In genomic region chr6:83478217-83478616, GRCm38 (mm10) we compare ENCODE assay signal across 18 mouse cellular contexts. TPM values are rescaled to one million over a fixed set of nuclear protein-coding genes. Genes with fewer than 3 reads are reported as not detected.
A peak's percentile ranks its signal among the peaks of the same experiment; 100 is the strongest.
DNase-seq lines count a peak whose midpoint lies in the region; ATAC-seq and TF ChIP-seq lines count a peak whose summit lies in the region.
"Had no signal": no experiment of that assay in that cellular context is flagged by ENCODE, and none has a peak within 500 bp of the region (broad histone marks: within the 10 kb centered on the region; RNA-seq: fewer than 3 reads in every experiment).

No protein-coding gene starts in this region.

- no peak overlapping the region for H3K9ac ChIP-seq in forebrain, postnatal 0 days
- H3K9ac ChIP-seq in liver, embryonic 14.5 days (replicated peaks), result no peak overlapping the region
- no peak overlapping the region for H3K9ac ChIP-seq in liver, embryonic 11.5 days (ENCODE audit: low read depth, low read length)

- no peak for TF ChIP-seq EP300 in liver, embryonic 14.5 days (IDR thresholded peaks at IDR 0.05; ENCODE audit: low read depth)

- H3K27me3 ChIP-seq in forebrain, postnatal 0 days (ENCODE audit: insufficient read depth, low read length), result no peaks in the 10 kb centered on the region
- no peaks in the 10 kb centered on the region for H3K27me3 ChIP-seq in forebrain, embryonic 10.5 days (ENCODE audit: poor library complexity, severe bottlenecking)
- H3K27me3 ChIP-seq in liver, embryonic 14.5 days (ENCODE audit: control insufficient read depth, insufficient read depth, low read length), result no peaks in the 10 kb centered on the region
- H3K27me3 ChIP-seq in liver, embryonic 11.5 days (replicated peaks; ENCODE audit: control insufficient read depth, insufficient read depth, low read length), result no peaks in the 10 kb centered on the region
- H3K27me3 ChIP-seq: megakaryocyte, embryonic 14.5 days; Patski had no signal

- H3K27ac ChIP-seq in forebrain, postnatal 0 days (ENCODE audit: low read depth, low read length), result no peak overlapping the region
- H3K27ac ChIP-seq in forebrain, embryonic 10.5 days, result no peak overlapping the region
- H3K27ac ChIP-seq in liver, embryonic 14.5 days, result no peak overlapping the region
- H3K27ac ChIP-seq in liver, embryonic 11.5 days (ENCODE audit: low read depth, low read length), result no peak overlapping the region
- H3K27ac ChIP-seq: embryonic facial prominence, embryonic 10.5 days had no signal

- H3K4me3 ChIP-seq in forebrain, postnatal 0 days (ENCODE audit: low read depth, low read length), result no peak overlapping the region
- no peak overlapping the region for H3K4me3 ChIP-seq in forebrain, embryonic 10.5 days
- no peak overlapping the region for H3K4me3 ChIP-seq in liver, embryonic 14.5 days (ENCODE audit: insufficient read depth in 1 of 2, low read depth in 2 of 2, low read length in 2 of 2)
- H3K4me3 ChIP-seq in liver, embryonic 11.5 days (ENCODE audit: low read depth, low read length), result no peak overlapping the region
- H3K4me3 ChIP-seq: embryonic facial prominence, embryonic 10.5 days had no signal

- intact Hi-C loops in gastrocnemius, postnatal 14 days (cut with DNase I; ENCODE audit: low total_unique reads), result no loop called here

- no peaks in the 10 kb centered on the region for H3K9me3 ChIP-seq in forebrain, postnatal 0 days (ENCODE audit: low read length)
- H3K9me3 ChIP-seq in forebrain, embryonic 10.5 days, result no peaks in the 10 kb centered on the region
- H3K9me3 ChIP-seq in liver, embryonic 14.5 days (ENCODE audit: control insufficient read depth, low read length), result no peaks in the 10 kb centered on the region
- no peaks in the 10 kb centered on the region for H3K9me3 ChIP-seq in liver, embryonic 11.5 days (ENCODE audit: control insufficient read depth, low read length)
- H3K9me3 ChIP-seq: embryonic facial prominence, embryonic 10.5 days; megakaryocyte, embryonic 14.5 days had no signal

- peak; percentile 29; the same call in 1 of the 2 replicates for TF ChIP-seq CTCF in forebrain, postnatal 0 days (IDR thresholded peaks at IDR 0.05; ENCODE audit: low read depth)
- peak; percentile 39; the same call in 1 of the 2 replicates for TF ChIP-seq CTCF in liver, embryonic 14.5 days (IDR thresholded peaks at IDR 0.05; ENCODE audit: low read depth)

- no peak for DNase-seq in forebrain, postnatal 0 days
- no peak for DNase-seq in forebrain, embryonic 10.5 days (ENCODE audit: extremely low spot score, low spot score)
- DNase-seq in liver, embryonic 14.5 days (ENCODE audit: low read depth in 3 of 3, low spot score in 3 of 3), result no peak
- DNase-seq in liver, embryonic 11.5 days (ENCODE audit: low spot score), result no peak
- DNase-seq in A20 (ENCODE audit: low read depth, low spot score), result peak; percentile 70
- DNase-seq in ZHBTc4 (ENCODE audit: low read depth, low spot score), result peak; percentile 34
- DNase-seq in right cerebral cortex, postnatal 14 days, result no peak
- DNase-seq in gastrocnemius, postnatal 14 days, result no peak
- DNase-seq: adrenal gland, adult 8-10 months; cerebellum, adult 9-10 months; heart, adult 11 months; heart, postnatal 10 days; left cerebral cortex, postnatal 4 days; lung, adult 18-20 months had no signal

- peaks cover 29% of the 10 kb centered on the region for H3K36me3 ChIP-seq in forebrain, postnatal 0 days (ENCODE audit: insufficient read depth)
- peaks cover 55% of the 10 kb centered on the region for H3K36me3 ChIP-seq in forebrain, embryonic 10.5 days (replicated peaks)
- H3K36me3 ChIP-seq in liver, embryonic 14.5 days (replicated peaks; ENCODE audit: control insufficient read depth, insufficient read depth, low read depth), result no peaks in the 10 kb centered on the region
- peaks cover 18% of the 10 kb centered on the region; the same call in 1 of the 2 replicates for H3K36me3 ChIP-seq in liver, embryonic 11.5 days (ENCODE audit: control insufficient read depth, insufficient read depth, low read length)

- 74% methylated on average over 4 of the region's 4 CpGs for WGBS in forebrain, postnatal 0 days
- WGBS in forebrain, embryonic 10.5 days, result 74% methylated on average over 4 of the region's 4 CpGs
- WGBS in liver, embryonic 14.5 days (ENCODE audit: insufficient replicate concordance), result 58% methylated on average over 4 of the region's 4 CpGs
- WGBS in liver, embryonic 11.5 days, result 64% methylated on average over 4 of the region's 4 CpGs

- H3K4me2 ChIP-seq in forebrain, postnatal 0 days (ENCODE audit: low read depth), result no peak overlapping the region
- H3K4me2 ChIP-seq in liver, embryonic 14.5 days (ENCODE audit: low read depth), result no peak overlapping the region
- no peak overlapping the region for H3K4me2 ChIP-seq in liver, embryonic 11.5 days

- ATAC-seq in forebrain, postnatal 0 days, result 0 out of 2 replicates have a peak, but pooled peaks have one; percentile 25
- ATAC-seq in liver, embryonic 14.5 days (ENCODE audit: insufficient read depth), result no peak
- ATAC-seq in liver, embryonic 11.5 days (replicated peaks; ENCODE audit: low FRiP score), result no peak
- ATAC-seq: hindbrain, embryonic 16.5 days; Patski had no signal

- H3K4me1 ChIP-seq in forebrain, postnatal 0 days (ENCODE audit: insufficient read depth), result no peaks in the 10 kb centered on the region
- no peaks in the 10 kb centered on the region for H3K4me1 ChIP-seq in forebrain, embryonic 10.5 days
- H3K4me1 ChIP-seq in liver, embryonic 14.5 days (replicated peaks; ENCODE audit: control insufficient read depth in 2 of 2, insufficient read depth in 2 of 2, low read length in 1 of 2), result peaks cover 0 to 9% of the 10 kb centered on the region in 2 experiments; a peak in 2 of 4 replicates
- H3K4me1 ChIP-seq in liver, embryonic 11.5 days (replicated peaks; ENCODE audit: control insufficient read depth, insufficient read depth, low read length), result peaks cover 3% of the 10 kb centered on the region; the same call in 1 of the 2 replicates

RNA-seq across cellular contexts. Expression of gene Tet3, which starts 19.3 kb away (rescaled TPM):
- 23.2 and 27.7 TPM in 2 replicates for total RNA-seq in forebrain, postnatal 0 days (2014; rRNA removed)
- polyA plus RNA-seq in forebrain, postnatal 0 days (2015; fragmentation: Nextera tagmentation; extraction: Ambion mirVana), result 38.0 and 49.4 TPM in 2 replicates
- 37.3 and 38.3 TPM in 2 replicates for polyA plus RNA-seq in forebrain, embryonic 10.5 days (2016; fragmentation: Nextera tagmentation; extraction: Ambion mirVana)
- polyA plus RNA-seq in liver, embryonic 14.5 days (2012; rRNA removed), result 3.0 and 3.1 TPM in 2 replicates
- 7.7 and 8.3 TPM in 2 replicates for polyA plus RNA-seq in liver, embryonic 14.5 days (2014; fragmentation: Nextera tagmentation; extraction: Ambion mirVana)
- 22.0 and 22.8 TPM in 2 replicates for polyA plus RNA-seq in liver, embryonic 11.5 days (2014; fragmentation: Nextera tagmentation; extraction: Ambion mirVana)
- 10 to 100 TPM; 30.4 to 36.7 TPM for total RNA-seq in gastrocnemius, postnatal 14 days (2021)

RNA-seq across cellular contexts. Expression of gene Dguok, which starts 28.6 kb away (rescaled TPM):
- total RNA-seq in forebrain, postnatal 0 days (2014; rRNA removed), result 35.3 and 44.5 TPM in 2 replicates
- 47.8 and 52.1 TPM in 2 replicates for polyA plus RNA-seq in forebrain, postnatal 0 days (2015; fragmentation: Nextera tagmentation; extraction: Ambion mirVana)
- polyA plus RNA-seq in forebrain, embryonic 10.5 days (2016; fragmentation: Nextera tagmentation; extraction: Ambion mirVana), result 62.3 and 63.6 TPM in 2 replicates
- 14.6 and 16.8 TPM in 2 replicates for polyA plus RNA-seq in liver, embryonic 14.5 days (2012; rRNA removed)
- polyA plus RNA-seq in liver, embryonic 14.5 days (2014; fragmentation: Nextera tagmentation; extraction: Ambion mirVana), result 21.6 and 27.2 TPM in 2 replicates
- polyA plus RNA-seq in liver, embryonic 11.5 days (2014; fragmentation: Nextera tagmentation; extraction: Ambion mirVana), result 43.4 and 44.7 TPM in 2 replicates
- total RNA-seq in gastrocnemius, postnatal 14 days (2021), result 10 to 100 TPM; 14.8 to 19.3 TPM

RNA-seq across cellular contexts. Expression of gene Actg2, which starts 57.8 kb away (rescaled TPM):
- 0.38 and 2.2 TPM in 2 replicates for total RNA-seq in forebrain, postnatal 0 days (2014; rRNA removed)
- 1.0 and 1.6 TPM in 2 replicates for polyA plus RNA-seq in forebrain, postnatal 0 days (2015; fragmentation: Nextera tagmentation; extraction: Ambion mirVana)
- polyA plus RNA-seq in forebrain, embryonic 10.5 days (2016; fragmentation: Nextera tagmentation; extraction: Ambion mirVana), result 0.12 and 0.26 TPM in 2 replicates
- 2.3 and 2.7 TPM in 2 replicates for polyA plus RNA-seq in liver, embryonic 14.5 days (2012; rRNA removed)
- polyA plus RNA-seq in liver, embryonic 14.5 days (2014; fragmentation: Nextera tagmentation; extraction: Ambion mirVana), result 1.4 and 2.4 TPM in 2 replicates
- 7.6 and 9.1 TPM in 2 replicates for polyA plus RNA-seq in liver, embryonic 11.5 days (2014; fragmentation: Nextera tagmentation; extraction: Ambion mirVana)
- 1 to 10 TPM; 1.9 to 5.0 TPM for total RNA-seq in gastrocnemius, postnatal 14 days (2021)

Comparison
In these comparisons a context has a peak if more than half of its experiments do, and no peak if none do; other contexts are left out.
1. DNase-seq: peak in A20 (single experiment) and ZHBTc4 (single experiment); none in forebrain, postnatal 0 days (single experiment), forebrain, embryonic 10.5 days (single experiment), liver, embryonic 14.5 days (0 of 3), liver, embryonic 11.5 days (single experiment), right cerebral cortex, postnatal 14 days (single experiment) and gastrocnemius, postnatal 14 days (single experiment).